Mouse (Mus musculus) liver (tissue): ENCODE data around the gene Snx30.
A peak's percentile ranks its signal among the peaks of the same experiment; 100 is the strongest.
"Not testable (repeated sequence)": the region's sequence is repeated elsewhere in the genome, so short reads cannot be mapped to it uniquely, and the experiment has no call there.

Source experiments
- DNase-seq: peaks from one replicate; pipeline ENCODE4 v3.0.0-alpha.2; 2020; ENCODE audit warnings: mixed read lengths

Gene Snx30

GRCm38 (mm10) chr4:59805181-59805967 is at the start of gene Snx30:
Gene Snx30 (plus strand): TSS chr4:59805840.
- peak; percentile 94 for DNase-seq

- no peak for DNase-seq
Observed at GRCm38 (mm10) chr4:59756332-59757082, 49.1 kb upstream of the Snx30 start.

GRCm38 (mm10) chr4:59757452-59758435 is 47.9 kb upstream of the Snx30 start:
- no peak for DNase-seq

- no peak for DNase-seq
Observed at GRCm38 (mm10) chr4:59760016-59760415, 45.6 kb upstream of the Snx30 start.

GRCm38 (mm10) chr4:59760636-59761364 is 44.8 kb upstream of the Snx30 start:
- DNase-seq, result no peak

- no peak for DNase-seq
Observed at GRCm38 (mm10) chr4:59761365-59761729, 44.3 kb upstream of the Snx30 start.

GRCm38 (mm10) chr4:59764950-59765349 is 40.7 kb upstream of the Snx30 start:
- DNase-seq, result no peak

- no peak for DNase-seq
Observed at GRCm38 (mm10) chr4:59765385-59766005, 40.1 kb upstream of the Snx30 start.

- no peak for DNase-seq
Observed at GRCm38 (mm10) chr4:59767717-59768116, 37.9 kb upstream of the Snx30 start.

- DNase-seq, result no peak
Observed at GRCm38 (mm10) chr4:59772171-59772879, 33.3 kb upstream of the Snx30 start.

- DNase-seq, result no peak
Observed at GRCm38 (mm10) chr4:59777828-59778227, 27.8 kb upstream of the Snx30 start.

- no peak for DNase-seq
Observed at GRCm38 (mm10) chr4:59780568-59780967, 25.1 kb upstream of the Snx30 start.

- DNase-seq, result no peak
Observed at GRCm38 (mm10) chr4:59782853-59783684, 22.6 kb upstream of the Snx30 start.

- peak; percentile 95 for DNase-seq
Observed at GRCm38 (mm10) chr4:59783685-59784279, 21.9 kb upstream of the Snx30 start.

GRCm38 (mm10) chr4:59785412-59785811 is 20.2 kb upstream of the Snx30 start:
- DNase-seq, result no peak

- DNase-seq, result peak; percentile 76
Observed at GRCm38 (mm10) chr4:59786661-59787060, 19.0 kb upstream of the Snx30 start.

GRCm38 (mm10) chr4:59787126-59787525 is 18.5 kb upstream of the Snx30 start:
- DNase-seq, result no peak

- no peak for DNase-seq
Observed at GRCm38 (mm10) chr4:59789015-59789414, 16.6 kb upstream of the Snx30 start.

GRCm38 (mm10) chr4:59793626-59794025 is 12.0 kb upstream of the Snx30 start:
- not testable (repeated sequence) for DNase-seq

GRCm38 (mm10) chr4:59794116-59794515 is 11.5 kb upstream of the Snx30 start:
- no peak for DNase-seq
